Mouse (Mus musculus) embryonic facial prominence, embryonic 13.5 days (tissue): Measurements from ENCODE around the gene Fmod. TPM values are rescaled to one million over a fixed set of nuclear protein-coding genes. Genes with fewer than 3 reads are reported as not detected.
A peak's percentile ranks its signal among the peaks of the same experiment; 100 is the strongest.

Experiments
- ATAC-seq: fragments of 200-750 bp; cut with Nextera tagmentation; 2 replicates; pipeline ENCODE4 v1.8.0; 2017; ENCODE audit warnings: low read depth; ENCODE audit not compliant: insufficient number of reproducible peaks, insufficient read depth, low FRiP score, low TSS enrichment
- H3K27ac ChIP-seq: fragments of 300-500 bp; sonication (generic); 2 replicates; pipeline ENCODE4 v1.5.1; 2015; ENCODE audit warnings: moderate library complexity, mild to moderate bottlenecking, inconsistent platforms
- H3K27me3 ChIP-seq: fragments of 300-500 bp; sonication (generic); 2 replicates; pipeline ENCODE4 v1.6.1; 2015; ENCODE audit warnings: mild to moderate bottlenecking, inconsistent platforms
- H3K36me3 ChIP-seq: fragments of 300-500 bp; sonication (generic); 2 replicates; pipeline ENCODE4 v1.6.1; 2015; ENCODE audit warnings: mild to moderate bottlenecking, inconsistent platforms
- H3K4me1 ChIP-seq: fragments of 300-500 bp; sonication (generic); 2 replicates; pipeline ENCODE4 v1.6.1; 2015; ENCODE audit warnings: inconsistent platforms
- H3K4me2 ChIP-seq: fragments of 300-500 bp; sonication (generic); 2 replicates; pipeline ENCODE4 v1.6.1; 2015; ENCODE audit warnings: moderate library complexity, mild to moderate bottlenecking, inconsistent platforms
- H3K4me3 ChIP-seq: fragments of 300-500 bp; sonication (generic); 2 replicates; pipeline ENCODE4 v1.5.1; 2015; ENCODE audit warnings: mild to moderate bottlenecking, inconsistent platforms
- H3K9ac ChIP-seq: fragments of 300-500 bp; sonication (generic); 2 replicates; pipeline ENCODE4 v1.6.1; 2015; ENCODE audit warnings: mild to moderate bottlenecking, inconsistent platforms
- H3K9me3 ChIP-seq: fragments of 300-500 bp; sonication (generic); 2 replicates; pipeline ENCODE4 v1.6.1; 2016; ENCODE audit warnings: inconsistent platforms
- WGBS: fragments of 180-500 bp; shearing (Covaris S2); methylation state at CpG from one replicate; pipeline ENCODE4 v1.1.7; 2015; ENCODE audit warnings: mixed read lengths; 5-methylcytosine and 5-hydroxymethylcytosine counted together
- polyA plus RNA-seq: library from polyadenylated mRNA; unstranded; fragments of >200 nt; fragmentation: Nextera tagmentation; extraction: Ambion mirVana; gene quantifications from 2 replicates; pipeline ENCODE4 v1.2.1, GENCODE M21; 2015

Gene Fmod
- polyA plus RNA-seq, result 9.6 and 10.1 TPM in 2 replicates

DNA sequence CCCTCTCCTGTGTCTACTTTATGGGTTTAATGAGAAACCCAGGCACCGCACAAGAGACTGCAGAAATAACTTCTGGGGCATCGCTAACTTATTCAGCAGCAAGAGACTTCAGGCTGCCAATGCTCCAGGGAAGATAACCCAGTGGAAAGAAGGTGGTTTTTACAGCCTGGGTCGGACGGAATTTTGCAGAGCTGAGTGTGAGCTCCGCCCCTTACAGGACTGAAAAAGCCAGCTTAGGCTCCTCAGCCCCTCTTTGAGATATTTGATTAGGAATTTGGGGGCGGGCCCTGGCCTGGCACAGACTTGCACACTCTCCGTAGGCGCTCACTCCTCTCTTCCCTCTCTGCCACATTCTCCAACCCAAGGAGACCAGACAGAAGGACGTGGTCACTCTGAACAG lies at the start of gene Fmod:
TSS of gene Fmod (plus strand) at position 83 of the 400 bp plus-strand sequence.
- Histone ChIP-seq H3K27ac (peak within 1 kb of the TSS; percentile 63), H3K9me3 (no peaks in the 10 kb centered on the region), H3K4me2 (peak within 1 kb of the TSS; percentile 42), H3K4me3 (no peak within 1 kb of the TSS), H3K27me3 (no peaks in the 10 kb centered on the region), H3K4me1 (peaks cover 19% of the 10 kb centered on the region), H3K9ac (0 out of 2 replicates have a peak within 1 kb of the TSS, but pooled peaks have one; percentile 6), H3K36me3 (no peaks in the 10 kb centered on the region)
- 25% methylated on average over 9 of the region's 9 CpGs for WGBS
- ATAC-seq, result 0 out of 2 replicates have a peak, but pooled peaks have one; percentile 48

- 33% methylated on average over 3 of the region's 3 CpGs for WGBS
- no peaks in the 10 kb centered on the region for H3K36me3 ChIP-seq
Measured at GRCm38 (mm10) chr1:133988845-133989244, 48.2 kb upstream of the Fmod start.

GRCm38 (mm10) chr1:133991277-133991676 lies 45.8 kb upstream of the Fmod start:
- Histone ChIP-seq H3K9ac (no peak overlapping the region), H3K36me3 (no peaks in the 10 kb centered on the region), H3K27me3 (no peaks in the 10 kb centered on the region), H3K4me2 (no peak overlapping the region), H3K27ac (no peak overlapping the region), H3K4me3 (no peak overlapping the region), H3K9me3 (no peaks in the 10 kb centered on the region), H3K4me1 (no peaks in the 10 kb centered on the region)
- WGBS, result 66% methylated on average over 8 of the region's 8 CpGs
- no peak for ATAC-seq

More at GRCm38 (mm10) chr1:133988845-133989244, 48.2 kb upstream of the Fmod start:
- H3K4me2 ChIP-seq, result no peak overlapping the region
- no peaks in the 10 kb centered on the region for H3K4me1 ChIP-seq
- H3K4me3 ChIP-seq, result no peak overlapping the region
- no peak overlapping the region for H3K9ac ChIP-seq
- H3K27ac ChIP-seq, result no peak overlapping the region
- no peak for ATAC-seq
- no peaks in the 10 kb centered on the region for H3K27me3 ChIP-seq
- 0 out of 2 replicates have a peak, but pooled peaks cover 4% of the 10 kb centered on the region for H3K9me3 ChIP-seq

DNA sequence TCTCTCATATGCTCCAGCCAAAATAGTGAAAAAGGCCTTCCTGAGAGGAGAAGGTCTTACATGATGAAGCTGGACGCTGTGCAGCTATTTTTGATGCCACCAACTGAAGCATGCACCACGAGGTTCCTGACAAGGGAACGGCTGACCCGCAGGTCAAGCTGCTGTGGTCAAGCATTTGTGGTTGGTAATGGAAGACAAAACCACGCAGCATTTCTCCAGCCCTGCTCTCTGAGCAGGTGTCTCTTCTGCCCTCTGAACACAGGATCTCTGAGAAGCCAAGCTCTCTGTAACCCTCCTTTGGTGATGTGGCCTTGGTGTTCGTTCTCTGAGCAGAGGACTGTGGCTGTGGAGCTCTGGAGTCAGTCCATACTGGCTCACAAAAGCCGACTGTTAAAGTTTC lies 31.6 kb upstream of the Fmod start:
- no peaks in the 10 kb centered on the region for H3K27me3 ChIP-seq
- no peaks in the 10 kb centered on the region for H3K9me3 ChIP-seq
- WGBS, result 75% methylated on average over 7 of the region's 7 CpGs
- no peak overlapping the region for H3K27ac ChIP-seq
- H3K9ac ChIP-seq, result no peak overlapping the region
- no peak overlapping the region for H3K4me2 ChIP-seq
- no peak overlapping the region for H3K4me3 ChIP-seq
- no peaks in the 10 kb centered on the region for H3K36me3 ChIP-seq
- no peak for ATAC-seq
- no peaks in the 10 kb centered on the region for H3K4me1 ChIP-seq

- Histone ChIP-seq H3K4me3 (no peak overlapping the region), H3K27me3 (no peaks in the 10 kb centered on the region), H3K9ac (no peak overlapping the region), H3K27ac (no peak overlapping the region), H3K36me3 (no peaks in the 10 kb centered on the region), H3K9me3 (no peaks in the 10 kb centered on the region), H3K4me1 (no peaks in the 10 kb centered on the region), H3K4me2 (no peak overlapping the region)
- 77% methylated on average over 11 of the region's 11 CpGs for WGBS
- 0 out of 2 replicates have a peak, but pooled peaks have one; percentile 48 for ATAC-seq
Measured at GRCm38 (mm10) chr1:134006105-134006764, 30.8 kb upstream of the Fmod start.

DNA sequence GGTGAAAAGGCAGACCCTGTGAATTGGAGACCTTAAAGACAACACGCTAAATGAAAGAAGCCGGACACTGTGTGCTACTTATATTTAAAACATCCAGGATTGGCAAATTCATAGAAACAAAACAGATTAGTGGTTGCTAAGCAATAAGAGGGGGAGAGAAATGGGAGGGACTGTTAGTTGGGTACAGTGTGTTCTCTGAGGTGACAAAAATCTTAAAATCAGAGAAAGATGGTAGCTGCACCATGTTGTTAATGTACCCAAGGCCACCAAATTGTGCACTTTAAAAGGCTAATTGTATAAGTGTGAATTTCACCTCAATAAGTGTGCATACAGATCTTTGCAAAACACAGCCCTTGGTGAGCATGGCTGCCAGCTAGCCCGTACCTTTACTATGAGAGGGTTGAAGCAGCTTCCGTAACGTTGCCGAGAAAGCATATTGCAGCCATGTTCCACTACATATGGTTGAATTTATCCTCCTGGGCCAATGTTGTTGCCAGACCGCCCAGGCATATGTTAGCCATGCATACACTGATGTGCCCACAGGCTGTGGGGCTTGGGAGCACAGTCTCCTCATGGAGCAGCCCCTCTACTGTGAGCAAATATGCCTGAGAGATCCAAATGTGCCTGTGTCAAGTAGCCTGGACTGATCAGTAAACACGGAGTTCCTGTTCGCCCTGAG lies 12.6 kb upstream of the Fmod start:
- Histone ChIP-seq H3K9ac (no peak overlapping the region), H3K27me3 (no peaks in the 10 kb centered on the region), H3K36me3 (no peaks in the 10 kb centered on the region), H3K4me3 (no peak overlapping the region), H3K9me3 (no peaks in the 10 kb centered on the region), H3K27ac (no peak overlapping the region), H3K4me1 (peaks cover 10% of the 10 kb centered on the region), H3K4me2 (no peak overlapping the region)
- ATAC-seq, result no peak
- WGBS, result 74% methylated on average over 9 of the region's 9 CpGs

GRCm38 (mm10) chr1:134025975-134026374 lies 11.1 kb upstream of the Fmod start:
- Histone ChIP-seq H3K4me1 (peaks cover 7% of the 10 kb centered on the region), H3K27ac (no peak overlapping the region), H3K9ac (no peak overlapping the region), H3K27me3 (no peaks in the 10 kb centered on the region), H3K9me3 (no peaks in the 10 kb centered on the region), H3K36me3 (no peaks in the 10 kb centered on the region), H3K4me3 (no peak overlapping the region), H3K4me2 (no peak overlapping the region)
- 69% methylated on average over 5 of the region's 5 CpGs for WGBS
- no peak for ATAC-seq

DNA sequence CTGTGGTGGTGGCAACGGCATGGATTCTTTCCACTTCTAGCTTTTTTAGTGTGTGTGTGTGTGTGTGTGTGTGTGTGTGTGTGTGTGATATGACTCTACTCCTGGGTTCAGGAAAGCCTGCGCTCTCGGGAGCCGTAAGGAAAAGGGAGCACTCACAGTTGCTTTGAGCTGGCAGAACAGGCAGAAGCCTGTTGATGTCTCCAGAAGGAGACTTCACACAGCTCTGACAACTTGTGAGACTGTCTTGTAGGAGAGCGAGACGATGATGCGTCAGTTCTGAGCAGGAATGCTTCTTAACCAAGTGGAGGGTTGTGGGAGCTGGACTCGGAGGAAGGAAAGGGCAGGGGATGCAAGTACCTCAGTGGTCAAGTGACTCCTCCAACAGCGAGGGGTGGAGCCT lies 10.3 kb upstream of the Fmod start:
- 89% methylated on average over 9 of the region's 9 CpGs for WGBS
- no peak overlapping the region for H3K4me3 ChIP-seq
- H3K27me3 ChIP-seq, result no peaks in the 10 kb centered on the region
- no peak overlapping the region for H3K4me2 ChIP-seq
- no peak for ATAC-seq
- H3K9ac ChIP-seq, result no peak overlapping the region
- H3K27ac ChIP-seq, result no peak overlapping the region
- H3K9me3 ChIP-seq, result no peaks in the 10 kb centered on the region
- H3K4me1 ChIP-seq, result peaks cover 7% of the 10 kb centered on the region
- H3K36me3 ChIP-seq, result no peaks in the 10 kb centered on the region

GRCm38 (mm10) chr1:134028161-134028846 lies 8.8 kb upstream of the Fmod start:
- 72% methylated on average over 14 of the region's 14 CpGs for WGBS
- H3K4me1 ChIP-seq, result peaks cover 7% of the 10 kb centered on the region
- no peaks in the 10 kb centered on the region for H3K36me3 ChIP-seq
- no peak overlapping the region for H3K9ac ChIP-seq
- H3K4me2 ChIP-seq, result no peak overlapping the region
- H3K4me3 ChIP-seq, result no peak overlapping the region
- no peak for ATAC-seq
- no peaks in the 10 kb centered on the region for H3K9me3 ChIP-seq
- no peaks in the 10 kb centered on the region for H3K27me3 ChIP-seq
- no peak overlapping the region for H3K27ac ChIP-seq

DNA sequence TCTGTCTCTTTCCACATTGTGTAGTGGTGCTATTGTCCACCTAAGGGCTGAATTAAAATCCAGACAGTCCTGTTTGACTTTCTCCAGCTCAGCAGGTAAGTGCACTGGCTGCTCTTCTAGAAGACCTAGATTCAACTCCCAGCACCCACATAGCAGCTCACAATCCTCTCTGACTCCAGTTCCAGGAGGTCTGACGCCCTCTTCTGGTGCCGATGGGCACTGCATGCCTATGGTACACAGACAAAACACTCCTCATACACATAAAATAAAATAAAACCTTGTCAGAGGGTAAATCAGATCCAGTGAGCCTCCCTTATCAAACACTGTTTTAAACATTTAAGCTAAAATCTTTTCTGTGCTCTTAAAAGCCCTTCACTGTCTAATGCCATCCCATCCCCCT lies 562 bp upstream of the Fmod start:
- Histone ChIP-seq H3K27me3 (no peaks in the 10 kb centered on the region), H3K4me2 (no peak overlapping the region), H3K4me3 (no peak overlapping the region), H3K9ac (no peak overlapping the region), H3K9me3 (no peaks in the 10 kb centered on the region), H3K27ac (peak overlapping the region; percentile 63; the same call in 1 of the 2 replicates), H3K36me3 (no peaks in the 10 kb centered on the region), H3K4me1 (peaks cover 16% of the 10 kb centered on the region)
- ATAC-seq, result no peak
- 63% methylated on average over 2 of the region's 2 CpGs for WGBS

DNA sequence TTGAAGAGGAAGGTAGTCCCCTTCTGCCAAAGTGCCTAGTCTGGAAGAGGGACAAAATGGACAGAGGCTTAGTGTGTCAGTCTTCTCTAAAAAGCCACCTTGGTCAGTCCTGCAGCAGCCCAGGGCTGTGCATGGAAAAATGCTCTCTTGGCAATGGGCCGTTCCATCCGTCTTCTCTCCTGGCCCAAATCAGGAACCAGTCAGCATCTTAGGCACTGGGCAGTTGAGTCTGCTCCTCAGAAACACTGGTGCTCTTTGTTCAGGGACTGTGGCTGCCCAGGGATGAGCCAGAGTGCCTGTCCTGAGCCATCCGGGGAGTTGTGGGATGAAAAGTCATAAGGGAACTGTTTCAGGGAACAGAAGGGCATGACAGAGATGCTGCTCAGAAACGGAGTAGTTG lies 1.3 kb downstream of the Fmod start:
- Histone ChIP-seq H3K4me3 (no peak overlapping the region), H3K36me3 (no peaks in the 10 kb centered on the region), H3K4me2 (no peak overlapping the region), H3K9me3 (no peaks in the 10 kb centered on the region), H3K27me3 (no peaks in the 10 kb centered on the region), H3K9ac (no peak overlapping the region), H3K27ac (no peak overlapping the region), H3K4me1 (peaks cover 28% of the 10 kb centered on the region)
- no peak for ATAC-seq
- 67% methylated on average over 4 of the region's 4 CpGs for WGBS
